ENCODE assay signal across 8 mouse cellular contexts in the genomic region with DNA sequence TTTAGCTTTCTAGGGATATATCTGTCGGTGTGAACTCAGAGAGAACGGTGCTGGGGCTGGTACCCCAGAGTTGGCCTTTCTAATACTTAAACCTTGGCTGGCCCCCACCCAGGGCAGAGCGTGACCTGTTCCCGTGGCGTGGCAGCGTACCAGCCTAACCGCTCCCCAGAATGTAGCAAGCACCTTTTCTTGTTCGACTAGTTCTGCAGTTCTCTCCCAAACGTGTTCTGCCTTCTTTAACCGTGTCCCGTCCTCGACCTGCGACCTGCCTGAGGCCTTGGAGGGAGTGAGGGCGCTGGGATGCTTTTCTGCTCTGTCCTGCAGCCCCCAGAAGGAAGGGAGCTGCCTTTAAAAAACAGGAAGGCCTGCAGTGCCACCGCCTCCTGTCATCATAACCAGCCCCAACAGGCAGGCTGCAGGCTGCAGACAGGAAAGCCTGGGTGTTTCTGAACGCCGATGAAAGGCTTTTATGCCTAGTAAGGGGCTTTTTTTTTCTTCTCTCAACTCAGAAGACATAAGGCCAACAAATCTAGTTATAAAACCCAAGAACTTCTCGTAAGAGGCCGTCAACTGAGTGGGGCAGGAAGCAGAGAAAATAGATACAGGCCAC. TPM values are rescaled to one million over a fixed set of nuclear protein-coding genes. Genes with fewer than 3 reads are reported as not detected.
DNase-seq lines count a peak whose midpoint lies in the region; ATAC-seq lines count a peak whose summit lies in the region.
"Had no signal": no experiment of that assay in that cellular context is flagged by ENCODE, and none has a peak within 500 bp of the region (broad histone marks: within the 10 kb centered on the region; RNA-seq: fewer than 3 reads in every experiment).

No protein-coding gene starts in this region.

- WGBS in kidney, embryonic 14.5 days, result 42% methylated on average over 19 of the region's 19 CpGs
- 53% methylated on average over 19 of the region's 19 CpGs for WGBS in embryonic facial prominence, embryonic 14.5 days

- no peak overlapping the region for H3K4me3 ChIP-seq in kidney, embryonic 14.5 days (ENCODE audit: low read length)
- no peak overlapping the region for H3K4me3 ChIP-seq in embryonic facial prominence, embryonic 14.5 days (ENCODE audit: low read depth, low read length)

- peaks cover 3% of the 10 kb centered on the region; the same call in 1 of the 2 replicates for H3K36me3 ChIP-seq in kidney, embryonic 14.5 days (ENCODE audit: control insufficient read depth, insufficient read depth, low read length)
- peaks cover 16% of the 10 kb centered on the region for H3K36me3 ChIP-seq in embryonic facial prominence, embryonic 14.5 days (ENCODE audit: control insufficient read depth, insufficient read depth, low read length)

- no peak overlapping the region; the same call in 1 of the 2 replicates for H3K9ac ChIP-seq in kidney, embryonic 14.5 days (ENCODE audit: low read depth, low read length)
- 0 out of 2 replicates have a peak overlapping the region, but pooled peaks have one; percentile 37 for H3K9ac ChIP-seq in embryonic facial prominence, embryonic 14.5 days (ENCODE audit: low read depth, low read length)

- DNase-seq in kidney, adult 18-20 months, result no peak
- peak; percentile 67 for DNase-seq in T-cell, adult 2 months (ENCODE audit: low spot score)
- no peak for DNase-seq in embryonic facial prominence, embryonic 14.5 days (ENCODE audit: low spot score)
- peak; percentile 36 to 53 for DNase-seq in lung, postnatal 4 days
- DNase-seq in adrenal gland, postnatal 36 days, result no peak
- no peak for DNase-seq in frontal cortex, postnatal 14 days (ENCODE audit: low spot score in 2 of 2)
- DNase-seq: gastrocnemius, postnatal 10 days had no signal

- H3K27ac ChIP-seq in kidney, embryonic 14.5 days (ENCODE audit: low read depth, low read length), result 0 out of 2 replicates have a peak overlapping the region, but pooled peaks have one; percentile 48
- peak overlapping the region; percentile 58 for H3K27ac ChIP-seq in embryonic facial prominence, embryonic 14.5 days (replicated peaks; ENCODE audit: low read depth, low read length)

- H3K4me2 ChIP-seq in kidney, embryonic 14.5 days (replicated peaks; ENCODE audit: low read depth, low read length), result no peak overlapping the region; the same call in 1 of the 2 replicates
- H3K4me2 ChIP-seq in embryonic facial prominence, embryonic 14.5 days (ENCODE audit: low read depth, low read length), result no peak overlapping the region

- peaks cover 46% of the 10 kb centered on the region for H3K4me1 ChIP-seq in kidney, embryonic 14.5 days (ENCODE audit: control insufficient read depth, insufficient read depth, low read length)
- peaks cover 15% of the 10 kb centered on the region; the same call in 1 of the 2 replicates for H3K4me1 ChIP-seq in embryonic facial prominence, embryonic 14.5 days (ENCODE audit: control insufficient read depth, insufficient read depth, low read length)

- no peaks in the 10 kb centered on the region for H3K9me3 ChIP-seq in kidney, embryonic 14.5 days (ENCODE audit: control insufficient read depth, low read length)
- H3K9me3 ChIP-seq in embryonic facial prominence, embryonic 14.5 days (ENCODE audit: control insufficient read depth, low read length), result no peaks in the 10 kb centered on the region

- ATAC-seq in kidney, embryonic 14.5 days (ENCODE audit: low FRiP score, low TSS enrichment), result no peak
- no peak for ATAC-seq in embryonic facial prominence, embryonic 14.5 days (ENCODE audit: low read depth)

- no peaks in the 10 kb centered on the region for H3K27me3 ChIP-seq in kidney, embryonic 14.5 days (ENCODE audit: control insufficient read depth, insufficient read depth, low read length)
- no peaks in the 10 kb centered on the region for H3K27me3 ChIP-seq in embryonic facial prominence, embryonic 14.5 days (replicated peaks; ENCODE audit: control insufficient read depth, insufficient read depth, low read length)

RNA-seq across cellular contexts. Expression of gene Gltp, which starts 10.0 kb away (rescaled TPM):
- 42.6 and 64.5 TPM in 2 replicates for polyA plus RNA-seq in kidney, embryonic 14.5 days (2014; fragmentation: Nextera tagmentation; extraction: Ambion mirVana)
- 123 and 129 TPM in 2 replicates for polyA plus RNA-seq in embryonic facial prominence, embryonic 14.5 days (2014; fragmentation: Nextera tagmentation; extraction: Ambion mirVana)
- total RNA-seq in adrenal gland, postnatal 36 days (2021), result 10 to 100 TPM; 50.8 to 60.5 TPM

RNA-seq across cellular contexts. Expression of gene Trpv4, which starts 22.6 kb away (rescaled TPM):
- 12.8 and 18.6 TPM in 2 replicates for polyA plus RNA-seq in kidney, embryonic 14.5 days (2014; fragmentation: Nextera tagmentation; extraction: Ambion mirVana)
- polyA plus RNA-seq in embryonic facial prominence, embryonic 14.5 days (2014; fragmentation: Nextera tagmentation; extraction: Ambion mirVana), result 11.9 TPM in 2 replicates
- total RNA-seq in adrenal gland, postnatal 36 days (2021), result 1 to 10 TPM; 1.5 to 2.7 TPM

RNA-seq across cellular contexts. Expression of gene Tchp, which starts 26.8 kb away (rescaled TPM):
- 10.0 and 18.5 TPM in 2 replicates for polyA plus RNA-seq in kidney, embryonic 14.5 days (2014; fragmentation: Nextera tagmentation; extraction: Ambion mirVana)
- 10.9 and 11.4 TPM in 2 replicates for polyA plus RNA-seq in embryonic facial prominence, embryonic 14.5 days (2014; fragmentation: Nextera tagmentation; extraction: Ambion mirVana)
- 1 to 10 TPM; 7.6 to 8.9 TPM for total RNA-seq in adrenal gland, postnatal 36 days (2021)

Comparison
In these comparisons a context has a peak if more than half of its experiments do, and no peak if none do; other contexts are left out.
1. DNase-seq: peak in T-cell, adult 2 months (single experiment) and lung, postnatal 4 days (2 of 2); none in kidney, adult 18-20 months (single experiment), embryonic facial prominence, embryonic 14.5 days (single experiment), adrenal gland, postnatal 36 days (0 of 2) and frontal cortex, postnatal 14 days (0 of 2).